Mouse (Mus musculus) testis, adult 2 months (tissue): ENCODE measurements around the gene Ubxn4. TPM values are rescaled to one million over a fixed set of nuclear protein-coding genes. Genes with fewer than 3 reads are reported as not detected.
"Not testable (repeated sequence)": the region's sequence is repeated elsewhere in the genome, so short reads cannot be mapped to it uniquely, and the experiment has no call there.

ENCODE experiments used
- H3K27ac ChIP-seq: fragments of 200-500 bp; 2 replicates; pipeline ENCODE4 v1.5.1; 2012; ENCODE audit warnings: low read depth, low read length; ENCODE audit not compliant: control insufficient read depth, insufficient read depth
- H3K27me3 ChIP-seq: fragments of 200-500 bp; 2 replicates; pipeline ENCODE4 v1.6.1; 2012; ENCODE audit warnings: mild to moderate bottlenecking, low read length, moderate library complexity; ENCODE audit not compliant: control insufficient read depth, insufficient read depth
- H3K36me3 ChIP-seq: fragments of 200-500 bp; 2 replicates; pipeline ENCODE4 v1.6.1; 2012; ENCODE audit warnings: mild to moderate bottlenecking, low read length; ENCODE audit not compliant: control insufficient read depth, insufficient read depth
- H3K4me1 ChIP-seq: fragments of 200-500 bp; 2 replicates; pipeline ENCODE4 v1.6.1; 2012; ENCODE audit warnings: low read length; ENCODE audit not compliant: control insufficient read depth, insufficient read depth
- H3K4me3 ChIP-seq: fragments of 200-500 bp; 2 replicates; pipeline ENCODE4 v1.5.1; 2012; ENCODE audit warnings: low read depth, mild to moderate bottlenecking, low read length, moderate library complexity, mixed read lengths; ENCODE audit not compliant: control insufficient read depth
- CTCF ChIP-seq: fragments of 200-500 bp; IDR thresholded peaks from 2 replicates; pipeline ENCODE4 v1.5.1; 2012; ENCODE audit warnings: low read depth, mild to moderate bottlenecking, inconsistent platforms, low read length, moderate library complexity; ENCODE audit not compliant: control insufficient read depth, insufficient read depth, insufficient replicate concordance
- POLR2A ChIP-seq: fragments of 200-500 bp; IDR thresholded peaks from 2 replicates; pipeline ENCODE4 v1.6.1; 2012; ENCODE audit warnings: low read depth, mild to moderate bottlenecking, inconsistent platforms, low read length, moderate library complexity; ENCODE audit not compliant: control insufficient read depth
- polyA plus RNA-seq: library from polyadenylated mRNA; depleted of rRNA; stranded (reverse); fragments of >200 nt; gene quantifications from 2 replicates; pipeline ENCODE4 v1.2.3, GENCODE M21; 2012

Gene Ubxn4
- polyA plus RNA-seq, 1 experiment: 25.6 TPM

DNA sequence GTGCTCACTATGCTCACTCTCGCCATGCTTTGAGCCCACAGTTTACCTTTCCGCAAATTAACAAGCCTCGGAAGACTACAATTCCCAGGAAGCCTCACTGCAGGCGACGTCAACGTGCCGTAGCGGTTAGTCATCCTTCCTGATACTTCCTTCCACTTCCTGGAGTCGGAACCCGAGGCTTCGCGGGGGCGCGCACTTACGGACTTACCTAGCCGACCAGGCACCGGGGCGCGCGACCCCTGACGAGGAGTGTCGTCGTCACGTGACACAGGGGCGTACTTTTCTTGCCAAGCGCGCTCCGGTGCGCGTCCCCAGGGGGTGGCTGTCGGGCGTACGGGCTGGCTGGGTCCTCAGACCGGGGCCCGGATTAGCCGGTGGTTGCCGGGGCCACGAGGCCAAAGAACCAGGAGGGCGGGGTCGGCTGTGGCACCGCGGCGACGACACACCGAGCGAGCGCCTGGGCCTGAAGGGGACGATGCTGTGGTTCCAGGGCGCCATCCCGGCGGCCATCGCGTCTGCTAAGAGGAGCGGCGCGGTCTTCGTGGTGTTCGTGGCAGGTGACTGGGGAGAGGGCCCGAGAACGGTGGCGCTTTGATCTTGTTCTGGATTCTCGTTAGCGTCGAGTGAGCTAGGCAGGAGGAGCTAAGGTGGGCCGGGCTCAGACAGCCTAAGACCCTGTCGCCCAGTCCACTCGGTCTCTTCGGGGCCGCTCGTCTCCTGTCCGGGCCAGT lies 397 bp downstream of the Ubxn4 start:
- H3K4me1 ChIP-seq: no peaks in the 10 kb centered on the region
- peak overlapping the region; percentile 94 for H3K4me3 ChIP-seq
- H3K36me3 ChIP-seq: no peaks in the 10 kb centered on the region
- peak; percentile 86 for TF ChIP-seq POLR2A
- TF ChIP-seq CTCF: no peak
- H3K27me3 ChIP-seq: no peaks in the 10 kb centered on the region
- peak overlapping the region; percentile 86 for H3K27ac ChIP-seq

DNA sequence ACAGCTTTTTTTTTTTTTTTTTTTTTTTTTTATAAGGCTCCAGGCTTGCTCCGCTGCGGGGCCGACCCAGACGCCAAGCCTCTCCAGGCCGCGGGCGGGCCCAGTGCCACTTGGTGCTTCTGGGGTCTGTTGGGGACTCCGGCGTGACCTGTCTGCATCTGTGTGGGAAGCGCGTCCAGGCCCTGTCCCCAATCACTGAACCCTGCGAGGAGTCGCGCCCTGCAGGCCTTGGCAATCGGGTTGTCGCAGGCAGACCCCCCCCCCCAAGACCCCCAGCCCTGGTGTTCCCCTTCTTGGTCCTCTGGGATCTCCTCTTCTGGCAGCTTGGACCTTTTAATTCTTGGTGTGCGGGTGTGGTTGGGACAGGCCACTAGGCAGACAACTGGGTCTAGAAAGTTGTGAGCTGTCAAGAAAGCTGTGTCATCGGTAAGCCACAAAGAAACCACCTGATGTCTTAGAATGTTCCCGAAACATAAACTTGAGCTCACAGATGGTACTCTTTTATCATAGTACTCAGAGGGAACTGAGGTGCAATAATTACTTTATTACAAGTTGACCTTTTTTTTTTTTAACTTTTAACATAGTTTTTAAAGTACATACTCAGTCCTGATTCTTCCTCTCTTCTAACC lies 1.1 kb downstream of the Ubxn4 start:
- H3K4me1 ChIP-seq: no peaks in the 10 kb centered on the region
- H3K4me3 ChIP-seq: peak overlapping the region; percentile 94
- peak overlapping the region; percentile 86 for H3K27ac ChIP-seq
- H3K27me3 ChIP-seq: no peaks in the 10 kb centered on the region
- TF ChIP-seq POLR2A: no peak
- TF ChIP-seq CTCF: no peak
- H3K36me3 ChIP-seq: no peaks in the 10 kb centered on the region

DNA sequence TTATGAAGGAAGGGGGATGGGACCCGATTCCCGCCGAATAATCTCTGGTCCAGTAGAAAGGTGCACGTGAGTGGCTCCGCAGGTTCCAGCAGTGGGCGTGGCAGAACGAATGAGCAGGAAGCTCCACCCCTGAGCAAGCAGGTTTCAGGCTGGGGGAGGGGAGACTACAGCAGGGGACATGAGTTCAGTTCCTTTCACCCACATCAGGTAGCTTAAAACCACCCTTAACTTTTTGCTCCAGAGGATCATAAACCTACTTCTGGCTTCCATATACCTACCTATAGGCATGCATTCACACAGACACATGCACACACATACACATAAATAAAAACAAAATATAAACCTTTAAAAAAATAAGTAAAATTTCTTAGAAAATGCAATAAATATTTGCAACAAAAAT lies 23.3 kb downstream of the Ubxn4 start:
- H3K4me3 ChIP-seq, H3K27ac ChIP-seq, H3K36me3 ChIP-seq, H3K27me3 ChIP-seq, H3K4me1 ChIP-seq: not testable (repeated sequence)

DNA sequence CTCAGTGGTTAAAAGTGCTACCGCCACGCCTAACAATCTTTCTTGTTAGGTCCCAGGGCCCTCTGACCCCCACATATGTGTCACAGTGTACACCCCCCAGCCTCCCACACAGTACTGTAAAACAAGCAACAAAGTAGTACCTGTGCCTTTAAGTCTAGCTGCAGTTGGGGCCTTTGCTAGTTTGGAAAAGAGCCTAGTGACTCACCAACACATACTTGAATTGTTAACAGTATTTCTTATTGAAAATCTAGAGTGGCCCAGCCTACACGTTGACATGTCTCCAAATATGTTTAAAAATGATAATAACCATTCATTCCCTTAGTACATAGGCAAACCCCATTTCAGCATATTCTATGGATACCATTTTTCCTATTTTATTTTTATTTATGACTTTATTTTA lies 27.0 kb downstream of the Ubxn4 start:
- TF ChIP-seq POLR2A (no peak), CTCF (no peak)
- Histone ChIP-seq H3K4me1 (no peaks in the 10 kb centered on the region), H3K4me3 (no peak overlapping the region), H3K27me3 (no peaks in the 10 kb centered on the region), H3K36me3 (peaks cover 1% of the 10 kb centered on the region), H3K27ac (no peak overlapping the region)

DNA sequence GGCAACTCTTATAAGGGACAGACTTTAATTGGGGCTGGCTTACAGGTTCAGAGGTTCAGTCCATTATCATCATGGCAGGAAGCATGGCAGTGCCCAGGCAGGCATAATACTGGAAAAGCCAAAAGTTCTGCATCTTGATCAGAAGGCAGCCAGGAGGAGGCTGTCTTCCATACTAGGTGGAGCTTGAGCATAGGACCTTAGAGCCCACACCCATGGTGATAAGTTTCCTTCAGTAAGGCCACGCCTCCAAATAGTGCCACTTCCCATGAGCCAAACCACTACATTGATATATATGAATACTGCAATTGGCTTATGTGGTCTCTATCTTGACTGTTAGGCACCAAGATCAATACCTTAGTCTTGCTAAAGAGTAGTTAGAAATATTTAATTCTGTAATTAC lies 32.1 kb downstream of the Ubxn4 start:
- Histone ChIP-seq H3K4me1 (no peaks in the 10 kb centered on the region), H3K36me3 (peaks cover 5% of the 10 kb centered on the region), H3K27ac (no peak overlapping the region), H3K4me3 (no peak overlapping the region), H3K27me3 (no peaks in the 10 kb centered on the region)
- TF ChIP-seq CTCF (no peak), POLR2A (no peak)

DNA sequence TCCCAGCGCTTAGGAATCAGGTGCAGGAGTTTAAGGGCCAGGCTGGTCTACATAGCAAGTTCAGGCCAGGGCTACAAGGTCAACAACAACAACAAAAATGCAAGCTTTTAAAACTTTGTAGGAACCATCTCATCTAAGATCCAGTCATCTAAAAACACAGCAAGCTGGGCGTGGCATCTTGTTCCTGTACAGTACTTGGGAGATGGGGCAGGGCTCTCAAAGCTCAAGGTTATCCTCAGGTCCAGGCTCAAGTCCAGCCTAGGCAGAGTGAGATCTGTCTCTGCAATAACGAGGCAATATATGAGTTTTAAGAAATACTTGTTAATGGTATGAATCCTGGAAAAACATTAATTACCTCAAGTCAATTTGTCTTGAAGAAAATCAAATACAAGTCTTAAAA lies 34.8 kb downstream of the Ubxn4 start:
- Histone ChIP-seq H3K27me3 (no peaks in the 10 kb centered on the region), H3K27ac (no peak overlapping the region), H3K4me3 (no peak overlapping the region), H3K36me3 (peaks cover 3% of the 10 kb centered on the region), H3K4me1 (no peaks in the 10 kb centered on the region)
- TF ChIP-seq CTCF: no peak
- TF ChIP-seq POLR2A: no peak

DNA sequence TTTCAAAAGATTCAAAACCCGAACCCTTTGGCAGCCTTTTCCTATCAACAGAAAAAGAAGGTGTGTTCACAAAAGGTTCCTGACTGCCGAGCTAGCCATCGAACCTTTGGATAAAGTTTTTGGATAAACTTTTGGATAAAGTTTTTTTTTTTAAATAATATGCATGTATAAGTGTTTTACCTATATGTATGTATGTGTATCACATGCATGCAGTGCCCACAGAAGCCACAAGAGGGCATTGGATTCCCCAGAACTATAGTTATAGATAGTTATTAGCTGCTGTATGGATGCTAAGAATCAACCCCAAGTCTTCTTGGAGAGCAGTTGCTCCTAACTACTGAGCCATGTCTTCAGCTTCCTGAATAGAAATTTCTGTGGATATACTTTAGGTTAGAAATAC lies 38.0 kb downstream of the Ubxn4 start:
- Histone ChIP-seq H3K4me1 (no peaks in the 10 kb centered on the region), H3K27me3 (no peaks in the 10 kb centered on the region), H3K4me3 (no peak overlapping the region), H3K36me3 (peaks cover 3% of the 10 kb centered on the region), H3K27ac (no peak overlapping the region)
- TF ChIP-seq POLR2A (no peak), CTCF (no peak)
